Mouse (Mus musculus) small intestine, adult 2 months (tissue): ENCODE measurements around the gene Evi2a. TPM values are rescaled to one million over a fixed set of nuclear protein-coding genes. Genes with fewer than 3 reads are reported as not detected.

Source experiments
- H3K27ac ChIP-seq: fragments of 200-500 bp; 2 replicates; pipeline ENCODE4 v1.5.1; 2012; ENCODE audit warnings: low read depth, low read length, control low read depth, inconsistent platforms; ENCODE audit not compliant: insufficient read depth
- H3K27me3 ChIP-seq: fragments of 200-500 bp; 2 replicates; pipeline ENCODE4 v1.6.1; 2012; ENCODE audit warnings: mild to moderate bottlenecking, moderate library complexity, low read length, inconsistent platforms; ENCODE audit not compliant: control insufficient read depth, insufficient read depth
- H3K36me3 ChIP-seq: fragments of 200-500 bp; 2 replicates; pipeline ENCODE4 v1.6.1; 2012; ENCODE audit warnings: mild to moderate bottlenecking, low read length, control low read depth, inconsistent platforms; ENCODE audit not compliant: control insufficient read depth, insufficient read depth
- H3K4me1 ChIP-seq: fragments of 200-500 bp; 2 replicates; pipeline ENCODE4 v1.6.1; 2012; ENCODE audit warnings: low read length, inconsistent platforms, mixed read lengths; ENCODE audit not compliant: control insufficient read depth, insufficient read depth, insufficient read length
- H3K4me3 ChIP-seq: fragments of 200-500 bp; 2 replicates; pipeline ENCODE4 v1.5.1; 2012; ENCODE audit warnings: low read depth, mild to moderate bottlenecking, control low read depth, inconsistent platforms, low read length, moderate library complexity
- CTCF ChIP-seq: fragments of 200-500 bp; IDR thresholded peaks from 2 replicates; pipeline ENCODE4 v1.5.1; 2012; ENCODE audit warnings: low read depth, mild to moderate bottlenecking, control low read depth, inconsistent platforms, low read length, moderate library complexity, mixed read lengths; ENCODE audit not compliant: insufficient replicate concordance, insufficient read length; ENCODE audit errors: extremely low read depth
- POLR2A ChIP-seq: fragments of 200-500 bp; IDR thresholded peaks from 2 replicates; pipeline ENCODE4 v1.6.1; 2012; ENCODE audit warnings: low read depth, mild to moderate bottlenecking, control low read depth, inconsistent platforms, low read length, moderate library complexity
- WGBS: fragments of 180-500 bp; shearing (Covaris S2); methylation state at CpG from one replicate; pipeline ENCODE4 v1.1.7; 2018; 5-methylcytosine and 5-hydroxymethylcytosine counted together
- polyA plus RNA-seq: library from polyadenylated mRNA; depleted of rRNA; stranded (reverse); fragments of >200 nt; gene quantifications from 2 replicates; pipeline ENCODE4 v1.2.3, GENCODE M21; 2012

Evi2a gene
- polyA plus RNA-seq, 1 experiment, result 4.0 TPM

- Histone ChIP-seq H3K27me3 (no peaks in the 10 kb centered on the region), H3K4me1 (no peaks in the 10 kb centered on the region), H3K36me3 (peaks cover 4% of the 10 kb centered on the region; the same call in 1 of the 2 replicates), H3K27ac (no peak overlapping the region), H3K4me3 (no peak overlapping the region)
- 72% methylated on average over 6 of the region's 6 CpGs for WGBS
- TF ChIP-seq CTCF, result no peak
- no peak for TF ChIP-seq POLR2A
These were observed 11.1 kb downstream of the Evi2a start for GRCm38 (mm10) chr11:79519299-79519698.

- TF ChIP-seq POLR2A (no peak), CTCF (no peak)
- WGBS, result 97% methylated on average over 2 of the region's 2 CpGs
- Histone ChIP-seq H3K36me3 (peaks cover 8% of the 10 kb centered on the region), H3K27me3 (no peaks in the 10 kb centered on the region), H3K4me3 (no peak overlapping the region), H3K4me1 (no peaks in the 10 kb centered on the region), H3K27ac (no peak overlapping the region)
These were observed 14.6 kb downstream of the Evi2a start for GRCm38 (mm10) chr11:79515798-79516197.

GRCm38 (mm10) chr11:79515331-79515730 is 15.1 kb downstream of the Evi2a start:
- H3K36me3 ChIP-seq, result peaks cover 8% of the 10 kb centered on the region

GRCm38 (mm10) chr11:79511970-79512369 is 18.4 kb downstream of the Evi2a start:
- H3K4me3 ChIP-seq, result no peak overlapping the region
- H3K36me3 ChIP-seq, result peaks cover 5% of the 10 kb centered on the region
- no peak for TF ChIP-seq CTCF
- no peak for TF ChIP-seq POLR2A
- no peaks in the 10 kb centered on the region for H3K4me1 ChIP-seq
- WGBS, result 93% methylated on average over 3 of the region's 3 CpGs
- H3K27me3 ChIP-seq, result no peaks in the 10 kb centered on the region
- H3K27ac ChIP-seq, result no peak overlapping the region

More at GRCm38 (mm10) chr11:79515331-79515730, 15.1 kb downstream of the Evi2a start:
- WGBS, result 82% methylated on average over 6 of the region's 6 CpGs
- Histone ChIP-seq H3K27ac (no peak overlapping the region), H3K27me3 (no peaks in the 10 kb centered on the region), H3K4me1 (no peaks in the 10 kb centered on the region), H3K4me3 (no peak overlapping the region)
- TF ChIP-seq CTCF (no peak), POLR2A (no peak)

GRCm38 (mm10) chr11:79504506-79504905 is 25.9 kb downstream of the Evi2a start:
- Histone ChIP-seq H3K4me3 (no peak overlapping the region), H3K36me3 (no peaks in the 10 kb centered on the region), H3K27ac (no peak overlapping the region), H3K4me1 (no peaks in the 10 kb centered on the region), H3K27me3 (no peaks in the 10 kb centered on the region)
- no peak for TF ChIP-seq POLR2A
- no peak for TF ChIP-seq CTCF
- 89% methylated on average over 7 of the region's 7 CpGs for WGBS

- H3K27ac ChIP-seq, result no peak within 1 kb of the TSS
- WGBS, result 69% methylated on average over 8 of the region's 8 CpGs
- no peak within 1 kb of the TSS for H3K4me3 ChIP-seq
- TF ChIP-seq CTCF (no peak), POLR2A (no peak)
- H3K36me3 ChIP-seq, result no peaks in the 10 kb centered on the region
- no peaks in the 10 kb centered on the region for H3K4me1 ChIP-seq
- no peaks in the 10 kb centered on the region for H3K27me3 ChIP-seq
These were observed 26.6 kb downstream of the Evi2a start, which contains the start of gene Omg for GRCm38 (mm10) chr11:79503845-79504244. TSS of gene Omg (minus strand) at chr11:79504084.

GRCm38 (mm10) chr11:79502917-79503316 is 27.5 kb downstream of the Evi2a start:
- H3K27me3 ChIP-seq, result no peaks in the 10 kb centered on the region
- H3K4me3 ChIP-seq, result no peak overlapping the region
- TF ChIP-seq POLR2A, result no peak
- no peak for TF ChIP-seq CTCF
- no peaks in the 10 kb centered on the region for H3K36me3 ChIP-seq
- no peak overlapping the region for H3K27ac ChIP-seq
- no peaks in the 10 kb centered on the region for H3K4me1 ChIP-seq
- 87% methylated on average over 2 of the region's 2 CpGs for WGBS

GRCm38 (mm10) chr11:79494976-79495800 is 35.2 kb downstream of the Evi2a start:
- H3K4me1 ChIP-seq, result no peaks in the 10 kb centered on the region
- no peaks in the 10 kb centered on the region; the same call in 1 of the 2 replicates for H3K36me3 ChIP-seq
- H3K27me3 ChIP-seq, result no peaks in the 10 kb centered on the region
- H3K4me3 ChIP-seq, result no peak overlapping the region
- 69% methylated on average over 10 of the region's 10 CpGs for WGBS
- H3K27ac ChIP-seq, result no peak overlapping the region
- TF ChIP-seq POLR2A (no peak), CTCF (no peak)
